Mouse (Mus musculus) embryonic facial prominence, embryonic 11.5 days (tissue): Measurements from ENCODE around the gene Klhl29. TPM values are rescaled to one million over a fixed set of nuclear protein-coding genes. Genes with fewer than 3 reads are reported as not detected.

Experiments used
- ATAC-seq: fragments of 200-750 bp; cut with Nextera tagmentation; replicated peaks from 2 replicates; pipeline ENCODE4 v1.8.0; 2017; ENCODE audit warnings: low read depth; ENCODE audit not compliant: insufficient number of reproducible peaks, low FRiP score, low TSS enrichment
- DNase-seq: peaks from one replicate; pipeline ENCODE4 v3.0.0-alpha.2; 2015; ENCODE audit warnings: low spot score
- H3K27ac ChIP-seq: fragments of 300-500 bp; sonication (generic); replicated peaks from 2 replicates; pipeline ENCODE4 v1.5.1; 2014; ENCODE audit warnings: mild to moderate bottlenecking, low read depth, low read length, control low read depth
- H3K27me3 ChIP-seq: fragments of 300-500 bp; sonication (generic); 2 replicates; pipeline ENCODE4 v1.6.1; 2014; ENCODE audit warnings: mild to moderate bottlenecking, low read length, moderate library complexity, mixed read lengths; ENCODE audit not compliant: control insufficient read depth, insufficient read depth
- H3K36me3 ChIP-seq: fragments of 300-500 bp; sonication (generic); replicated peaks from 2 replicates; pipeline ENCODE4 v1.6.1; 2014; ENCODE audit warnings: low read depth, mild to moderate bottlenecking, low read length, moderate library complexity, mixed read lengths; ENCODE audit not compliant: control insufficient read depth, insufficient read depth
- H3K4me1 ChIP-seq: fragments of 300-500 bp; sonication (generic); 2 replicates; pipeline ENCODE4 v1.6.1; 2014; ENCODE audit warnings: low read length, mixed read lengths; ENCODE audit not compliant: control insufficient read depth, insufficient read depth
- H3K4me2 ChIP-seq: fragments of 300-500 bp; sonication (generic); 2 replicates; pipeline ENCODE4 v1.6.1; 2014; ENCODE audit warnings: low read depth, mild to moderate bottlenecking, control low read depth, low read length, moderate library complexity
- H3K4me3 ChIP-seq: fragments of 300-500 bp; sonication (generic); 2 replicates; pipeline ENCODE4 v1.5.1; 2014; ENCODE audit warnings: low read depth, low read length, control low read depth
- H3K9ac ChIP-seq: fragments of 300-500 bp; sonication (generic); replicated peaks from 2 replicates; pipeline ENCODE4 v1.6.1; 2014; ENCODE audit warnings: mild to moderate bottlenecking, control low read depth, low read length
- H3K9me3 ChIP-seq: fragments of 300-500 bp; sonication (generic); replicated peaks from 2 replicates; pipeline ENCODE4 v1.6.1; 2016; ENCODE audit warnings: mild to moderate bottlenecking, low read length, inconsistent platforms, mixed read lengths; ENCODE audit not compliant: control insufficient read depth
- whole genome bisulfite sequencing: fragments of 180-500 bp; shearing (Covaris S2); extraction: QIAGEN DNeasy Blood & Tissue Kit; methylation state at CpG from one replicate; pipeline ENCODE4 v1.1.7; 2014; 5-methylcytosine and 5-hydroxymethylcytosine counted together
- polyA plus RNA-seq: library from polyadenylated mRNA; unstranded; fragments of >200 nt; fragmentation: Nextera tagmentation; extraction: Ambion mirVana; gene quantifications from 2 replicates; pipeline ENCODE4 v1.2.1, GENCODE M21; 2014

Gene Klhl29
- polyA plus RNA-seq, 1 experiment from 2014 or later = 1.9 TPM

GRCm38 (mm10) chr12:5122972-5123371 lies 252.5 kb downstream of the Klhl29 start:
- H3K9ac ChIP-seq = no peak overlapping the region
- ATAC-seq = no peak

GRCm38 (mm10) chr12:5120249-5120648 lies 255.2 kb downstream of the Klhl29 start:
- no peaks in the 10 kb centered on the region for H3K27me3 ChIP-seq
- no peaks in the 10 kb centered on the region for H3K36me3 ChIP-seq
- 68% methylated on average over 6 of the region's 6 CpGs for WGBS
- no peaks in the 10 kb centered on the region for H3K9me3 ChIP-seq
- H3K4me3 ChIP-seq = no peak overlapping the region
- DNase-seq (no peak), ATAC-seq (0 out of 2 replicates have a peak, but pooled peaks have one; percentile 17)
- no peak overlapping the region for H3K27ac ChIP-seq
- H3K4me2 ChIP-seq = no peak overlapping the region; the same call in 1 of the 2 replicates
- H3K4me1 ChIP-seq = no peaks in the 10 kb centered on the region
- no peak overlapping the region for H3K9ac ChIP-seq

More at GRCm38 (mm10) chr12:5122972-5123371, 252.5 kb downstream of the Klhl29 start:
- no peak overlapping the region for H3K4me3 ChIP-seq
- DNase-seq = no peak
- no peak overlapping the region for H3K4me2 ChIP-seq
- no peaks in the 10 kb centered on the region for H3K9me3 ChIP-seq
- H3K27ac ChIP-seq = no peak overlapping the region
- H3K27me3 ChIP-seq = no peaks in the 10 kb centered on the region
- H3K36me3 ChIP-seq = no peaks in the 10 kb centered on the region
- no peaks in the 10 kb centered on the region for H3K4me1 ChIP-seq
- 62% methylated on average over 8 of the region's 8 CpGs for WGBS

- 17% methylated on average over 15 of the region's 15 CpGs for WGBS
These were observed 255.8 kb downstream of the Klhl29 start for GRCm38 (mm10) chr12:5119726-5120125.

DNA sequence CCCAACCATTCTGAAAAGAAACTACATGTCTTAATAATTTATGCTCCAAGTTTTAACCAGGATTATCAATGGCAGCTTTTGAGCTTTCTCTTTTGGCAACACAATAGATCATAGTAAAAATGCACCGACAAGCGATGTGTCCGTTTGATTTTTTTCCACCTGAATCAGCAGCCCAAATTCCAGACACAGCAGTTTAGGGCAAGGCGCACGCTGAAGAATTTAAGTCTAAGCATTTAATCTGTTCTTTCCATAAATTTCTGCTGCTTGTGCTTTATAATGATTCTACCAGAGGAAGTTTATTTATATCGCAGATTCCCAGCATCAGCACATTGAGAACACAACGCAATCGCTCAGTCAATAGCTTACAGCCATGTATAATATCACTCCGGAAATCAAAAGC lies 256.2 kb downstream of the Klhl29 start:
- Histone ChIP-seq H3K4me2 (peak overlapping the region; percentile 15; the same call in 1 of the 2 replicates), H3K4me3 (0 out of 2 replicates have a peak overlapping the region, but pooled peaks have one; percentile 13), H3K9ac (no peak overlapping the region), H3K36me3 (no peaks in the 10 kb centered on the region), H3K27me3 (no peaks in the 10 kb centered on the region), H3K4me1 (no peaks in the 10 kb centered on the region), H3K27ac (no peak overlapping the region), H3K9me3 (no peaks in the 10 kb centered on the region)
- DNase-seq (no peak), ATAC-seq (no peak)
- WGBS = 65% methylated on average over 9 of the region's 9 CpGs

More at GRCm38 (mm10) chr12:5119726-5120125, 255.8 kb downstream of the Klhl29 start:
- ATAC-seq = peak; percentile 85
- DNase-seq = peak; percentile 79
- H3K27me3 ChIP-seq = no peaks in the 10 kb centered on the region
- H3K4me2 ChIP-seq = peak overlapping the region; percentile 15
- no peaks in the 10 kb centered on the region for H3K4me1 ChIP-seq
- no peak overlapping the region for H3K9ac ChIP-seq
- H3K4me3 ChIP-seq = 0 out of 2 replicates have a peak overlapping the region, but pooled peaks have one; percentile 13
- no peaks in the 10 kb centered on the region for H3K9me3 ChIP-seq
- H3K36me3 ChIP-seq = no peaks in the 10 kb centered on the region
- no peak overlapping the region for H3K27ac ChIP-seq

DNA sequence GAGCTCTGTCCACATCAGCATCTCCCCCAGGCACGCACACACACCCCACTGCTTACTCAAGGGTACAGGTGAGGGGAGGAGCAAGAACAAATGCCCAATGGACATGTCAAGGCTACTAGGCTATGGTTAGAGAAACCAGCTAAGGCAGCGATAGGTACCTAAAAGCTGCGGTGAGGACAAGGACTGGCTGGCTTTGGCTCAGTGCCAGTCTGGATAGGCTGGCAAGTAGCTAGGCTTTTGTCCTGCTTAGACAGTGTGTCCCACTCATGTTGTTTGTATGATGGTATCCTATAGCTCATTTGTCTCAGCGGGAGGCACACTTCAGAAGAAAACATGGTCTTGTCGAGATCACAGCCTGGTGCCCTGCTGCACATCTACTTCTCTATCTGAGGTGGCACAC lies 258.9 kb downstream of the Klhl29 start:
- H3K27me3 ChIP-seq = no peaks in the 10 kb centered on the region
- no peaks in the 10 kb centered on the region for H3K36me3 ChIP-seq
- ATAC-seq = no peak
- DNase-seq = no peak
- no peak overlapping the region for H3K4me2 ChIP-seq
- H3K4me3 ChIP-seq = no peak overlapping the region
- H3K4me1 ChIP-seq = no peaks in the 10 kb centered on the region
- WGBS = 92% methylated on average over 5 of the region's 5 CpGs
- no peak overlapping the region for H3K27ac ChIP-seq
- H3K9me3 ChIP-seq = no peaks in the 10 kb centered on the region
- H3K9ac ChIP-seq = no peak overlapping the region

GRCm38 (mm10) chr12:5114631-5115030 lies 260.9 kb downstream of the Klhl29 start:
- no peaks in the 10 kb centered on the region for H3K36me3 ChIP-seq
- H3K4me2 ChIP-seq = no peak overlapping the region
- H3K27ac ChIP-seq = no peak overlapping the region
- H3K4me3 ChIP-seq = no peak overlapping the region
- no peaks in the 10 kb centered on the region for H3K27me3 ChIP-seq
- H3K9ac ChIP-seq = no peak overlapping the region
- 80% methylated on average over 4 of the region's 4 CpGs for WGBS
- H3K4me1 ChIP-seq = no peaks in the 10 kb centered on the region
- DNase-seq = no peak
- ATAC-seq = no peak
- no peaks in the 10 kb centered on the region for H3K9me3 ChIP-seq

- Histone ChIP-seq H3K27ac (no peak overlapping the region), H3K4me3 (no peak overlapping the region), H3K9ac (no peak overlapping the region), H3K9me3 (no peaks in the 10 kb centered on the region), H3K4me2 (no peak overlapping the region), H3K4me1 (no peaks in the 10 kb centered on the region), H3K27me3 (no peaks in the 10 kb centered on the region), H3K36me3 (no peaks in the 10 kb centered on the region)
- ATAC-seq (no peak), DNase-seq (peak; percentile 76)
- 65% methylated on average over 3 of the region's 3 CpGs for WGBS
These were observed 264.1 kb downstream of the Klhl29 start for GRCm38 (mm10) chr12:5111343-5111742.

DNA sequence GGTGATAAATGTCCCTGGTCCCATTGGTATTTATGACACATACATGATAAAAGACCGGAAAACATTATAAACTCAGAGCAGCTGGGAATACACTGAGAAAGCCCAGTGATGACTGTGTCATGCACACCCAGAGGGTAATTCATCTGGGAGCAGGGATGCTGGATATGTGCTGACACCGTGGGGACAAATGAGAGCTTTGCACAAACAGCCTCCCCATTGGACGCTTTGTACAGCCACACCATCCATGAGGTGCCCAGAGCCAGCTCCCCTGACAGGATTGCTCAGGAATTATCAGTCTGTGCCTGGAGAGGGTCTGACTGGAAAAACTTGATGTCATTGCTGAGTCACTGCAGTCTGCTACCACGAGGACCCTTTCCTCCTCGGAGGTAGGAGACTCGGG lies 266.9 kb downstream of the Klhl29 start:
- H3K27ac ChIP-seq = no peak overlapping the region
- ATAC-seq (no peak; the same call in 1 of the 2 replicates), DNase-seq (no peak)
- WGBS = 75% methylated on average over 6 of the region's 6 CpGs
- no peaks in the 10 kb centered on the region for H3K27me3 ChIP-seq
- H3K36me3 ChIP-seq = no peaks in the 10 kb centered on the region
- no peak overlapping the region for H3K4me2 ChIP-seq
- no peak overlapping the region for H3K4me3 ChIP-seq
- no peaks in the 10 kb centered on the region for H3K9me3 ChIP-seq
- no peaks in the 10 kb centered on the region for H3K4me1 ChIP-seq
- H3K9ac ChIP-seq = no peak overlapping the region
